Mouse (Mus musculus): Measurements from ENCODE around the gene Birc5. TPM values are rescaled to one million over a fixed set of nuclear protein-coding genes. Genes with fewer than 3 reads are reported as not detected.

Gene Birc5
- polyA plus RNA-seq (2015; fragmentation: Nextera tagmentation; extraction: Ambion mirVana), result 259 and 306 TPM in 2 replicates

DNA sequence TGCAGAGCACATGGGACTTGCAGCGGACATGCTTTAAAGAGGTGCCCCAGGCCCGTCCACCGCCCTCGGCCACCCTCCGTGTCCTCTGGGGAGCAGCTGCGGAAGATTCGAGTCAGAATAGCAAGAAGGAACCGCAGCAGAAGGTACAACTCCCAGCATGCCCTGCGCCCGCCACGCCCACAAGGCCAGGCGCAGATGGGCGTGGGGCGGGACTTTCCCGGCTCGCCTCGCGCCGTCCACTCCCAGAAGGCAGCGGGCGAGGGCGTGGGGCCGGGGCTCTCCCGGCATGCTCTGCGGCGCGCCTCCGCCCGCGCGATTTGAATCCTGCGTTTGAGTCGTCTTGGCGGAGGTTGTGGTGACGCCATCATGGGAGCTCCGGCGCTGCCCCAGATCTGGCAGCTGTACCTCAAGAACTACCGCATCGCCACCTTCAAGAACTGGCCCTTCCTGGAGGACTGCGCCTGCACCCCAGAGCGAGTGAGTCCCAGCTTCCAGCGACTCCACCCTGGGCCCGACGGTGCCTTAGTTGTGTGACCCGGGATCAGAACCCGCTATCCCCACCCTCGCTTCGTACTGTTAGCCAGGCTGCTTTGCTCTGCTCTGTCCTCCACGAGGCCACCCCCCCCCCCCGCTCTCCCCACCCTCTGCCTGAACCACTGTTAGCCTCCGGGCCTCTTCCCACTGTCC, at the start of gene Birc5:
Gene Birc5, plus strand, starts transcription at position 267 of the 687 bp plus-strand sequence.
- WGBS, result under 1% methylated on average over 46 of the region's 51 CpGs
- H3K36me3 ChIP-seq (ENCODE audit: control insufficient read depth, insufficient read depth, low read length), result peaks cover 10% of the 10 kb centered on the region
- no peaks in the 10 kb centered on the region for H3K27me3 ChIP-seq (replicated peaks; ENCODE audit: control insufficient read depth, insufficient read depth, low read length)
- H3K9me3 ChIP-seq (ENCODE audit: control insufficient read depth, low read length), result no peaks in the 10 kb centered on the region
- peaks cover 25% of the 10 kb centered on the region for H3K4me1 ChIP-seq (ENCODE audit: control insufficient read depth, insufficient read depth, low read length)
- peak within 1 kb of the TSS; percentile 99 for H3K27ac ChIP-seq (ENCODE audit: low read length)
- peak within 1 kb of the TSS; percentile 92 for H3K4me2 ChIP-seq (ENCODE audit: low read depth, low read length)
- peak within 1 kb of the TSS; percentile 76 for H3K4me3 ChIP-seq (ENCODE audit: low read length)
- peak; percentile 87 for ATAC-seq
- peak within 1 kb of the TSS; percentile 95 for H3K9ac ChIP-seq (ENCODE audit: low read depth, low read length)

DNA sequence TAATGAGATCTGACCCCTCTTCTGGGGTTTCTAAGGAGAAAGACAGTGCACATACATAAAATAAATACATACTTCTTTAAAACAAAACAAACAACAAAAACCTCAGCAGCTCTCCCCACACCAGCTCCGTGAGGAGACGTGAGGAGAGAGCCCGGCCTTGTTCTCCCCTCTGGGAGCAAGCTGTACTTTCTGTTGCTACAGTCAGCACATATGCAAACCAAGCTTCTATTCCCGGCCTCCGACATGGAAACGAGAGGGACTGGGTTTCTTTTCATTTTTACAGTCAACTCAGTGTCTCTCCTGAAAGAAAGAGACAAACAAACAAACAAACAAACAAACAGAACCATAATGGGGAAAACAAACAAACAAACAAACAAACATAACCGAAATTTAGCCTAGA, 49.0 kb upstream of the Birc5 start:
- Histone ChIP-seq H3K9me3 (ENCODE audit: control insufficient read depth, low read length) (no peaks in the 10 kb centered on the region), H3K27me3 (replicated peaks; ENCODE audit: control insufficient read depth, insufficient read depth, low read length) (no peaks in the 10 kb centered on the region), H3K27ac (ENCODE audit: low read length) (no peak overlapping the region), H3K4me2 (ENCODE audit: low read depth, low read length) (no peak overlapping the region), H3K4me1 (ENCODE audit: control insufficient read depth, insufficient read depth, low read length) (peaks cover 15% of the 10 kb centered on the region), H3K36me3 (ENCODE audit: control insufficient read depth, insufficient read depth, low read length) (no peaks in the 10 kb centered on the region), H3K4me3 (ENCODE audit: low read length) (no peak overlapping the region), H3K9ac (ENCODE audit: low read depth, low read length) (no peak overlapping the region)
- WGBS, result 77% methylated on average over 7 of the region's 7 CpGs
- ATAC-seq, result no peak

- H3K27ac ChIP-seq (ENCODE audit: low read length), result no peak overlapping the region
- H3K36me3 ChIP-seq (ENCODE audit: control insufficient read depth, insufficient read depth, low read length), result no peaks in the 10 kb centered on the region
- H3K9ac ChIP-seq (ENCODE audit: low read depth, low read length), result no peak overlapping the region
- H3K9me3 ChIP-seq (ENCODE audit: control insufficient read depth, low read length), result no peaks in the 10 kb centered on the region
- WGBS, result 72% methylated on average over 7 of the region's 7 CpGs
- H3K27me3 ChIP-seq (replicated peaks; ENCODE audit: control insufficient read depth, insufficient read depth, low read length), result no peaks in the 10 kb centered on the region
- no peak overlapping the region for H3K4me3 ChIP-seq (ENCODE audit: low read length)
- peaks cover 15% of the 10 kb centered on the region for H3K4me1 ChIP-seq (ENCODE audit: control insufficient read depth, insufficient read depth, low read length)
- no peak overlapping the region for H3K4me2 ChIP-seq (ENCODE audit: low read depth, low read length)
- no peak for ATAC-seq
Measured at GRCm38 (mm10) chr11:117801650-117802049, 47.4 kb upstream of the Birc5 start.

GRCm38 (mm10) chr11:117803166-117803688, 45.8 kb upstream of the Birc5 start:
- no peak overlapping the region for H3K4me2 ChIP-seq (ENCODE audit: low read depth, low read length)
- peaks cover 9% of the 10 kb centered on the region for H3K4me1 ChIP-seq (ENCODE audit: control insufficient read depth, insufficient read depth, low read length)
- H3K9ac ChIP-seq (ENCODE audit: low read depth, low read length), result no peak overlapping the region
- ATAC-seq, result 0 out of 2 replicates have a peak, but pooled peaks have one; percentile 5
- H3K27ac ChIP-seq (ENCODE audit: low read length), result 0 out of 2 replicates have a peak overlapping the region, but pooled peaks have one; percentile 23
- H3K36me3 ChIP-seq (ENCODE audit: control insufficient read depth, insufficient read depth, low read length), result no peaks in the 10 kb centered on the region
- WGBS, result 78% methylated on average over 3 of the region's 3 CpGs
- H3K4me3 ChIP-seq (ENCODE audit: low read length), result no peak overlapping the region
- H3K9me3 ChIP-seq (ENCODE audit: control insufficient read depth, low read length), result no peaks in the 10 kb centered on the region
- no peaks in the 10 kb centered on the region for H3K27me3 ChIP-seq (replicated peaks; ENCODE audit: control insufficient read depth, insufficient read depth, low read length)

- no peak for ATAC-seq
- H3K36me3 ChIP-seq (ENCODE audit: control insufficient read depth, insufficient read depth, low read length), result no peaks in the 10 kb centered on the region
- 95% methylated on average over 6 of the region's 6 CpGs for WGBS
Measured at GRCm38 (mm10) chr11:117806781-117807180, 42.3 kb upstream of the Birc5 start.

DNA sequence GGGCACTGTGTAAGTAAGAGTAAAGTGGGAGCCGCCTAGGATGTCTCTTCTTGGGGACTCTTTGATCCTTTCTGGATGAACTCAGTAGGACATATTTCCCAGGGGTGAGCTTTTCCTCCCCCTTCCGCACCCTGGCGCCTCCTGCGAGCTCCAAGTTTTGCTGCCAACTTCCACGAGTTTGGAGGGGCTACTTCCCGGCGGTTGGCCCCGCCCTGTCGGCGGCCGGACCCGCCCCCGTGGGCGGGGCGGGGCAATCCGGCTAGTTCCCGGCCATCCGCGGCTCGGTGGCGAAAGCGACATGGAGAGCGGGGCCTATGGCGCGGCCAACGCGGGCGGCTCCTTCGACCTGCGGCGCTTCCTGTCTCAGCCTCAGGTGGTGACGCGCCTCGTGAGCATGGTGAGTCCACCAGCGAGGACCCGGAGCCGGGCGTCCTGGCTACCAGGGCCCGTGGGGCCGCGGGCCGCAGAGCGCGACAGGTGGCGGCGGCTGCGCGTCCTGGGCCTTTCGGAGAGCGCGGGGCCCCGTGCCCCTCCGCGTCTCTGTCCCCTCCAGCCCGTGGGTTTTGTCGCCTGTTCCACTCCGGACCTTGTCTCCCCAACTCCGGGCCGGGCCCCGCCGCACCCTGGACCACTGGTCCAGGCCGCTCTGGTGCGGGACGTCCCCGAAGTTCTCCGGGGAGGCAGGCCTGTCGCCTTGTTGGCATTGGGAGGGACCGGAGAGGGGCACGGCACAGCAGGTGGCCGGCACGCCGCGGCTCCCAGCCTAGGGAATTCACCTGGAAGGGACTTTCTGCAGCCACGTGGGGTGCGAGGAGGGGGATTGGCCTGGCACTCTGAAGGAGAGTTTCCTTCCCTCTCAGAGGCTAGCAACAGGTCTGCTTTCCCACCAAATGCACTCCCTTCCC, 39.4 kb upstream of the Birc5 start, which contains the start of the genes Gm20708 and Syngr2:
Gene Gm20708, plus strand, starts transcription at position 262 of the 905 bp plus-strand sequence.
Gene Syngr2, plus strand, starts transcription at position 262 of the 905 bp plus-strand sequence.
- Histone ChIP-seq H3K4me1 (ENCODE audit: control insufficient read depth, insufficient read depth, low read length) (peaks cover 15% of the 10 kb centered on the region), H3K27me3 (replicated peaks; ENCODE audit: control insufficient read depth, insufficient read depth, low read length) (no peaks in the 10 kb centered on the region), H3K4me3 (ENCODE audit: low read length) (peak within 1 kb of the TSS; percentile 88), H3K9me3 (ENCODE audit: control insufficient read depth, low read length) (no peaks in the 10 kb centered on the region), H3K27ac (ENCODE audit: low read length) (peak within 1 kb of the TSS; percentile 90), H3K9ac (ENCODE audit: low read depth, low read length) (peak within 1 kb of the TSS; percentile 92), H3K4me2 (ENCODE audit: low read depth, low read length) (peak within 1 kb of the TSS; percentile 90), H3K36me3 (ENCODE audit: control insufficient read depth, insufficient read depth, low read length) (peaks cover 8% of the 10 kb centered on the region; the same call in 1 of the 2 replicates)
- under 1% methylated on average over 75 of the region's 75 CpGs for WGBS
- ATAC-seq, result peak; percentile 80

More at GRCm38 (mm10) chr11:117806781-117807180, 42.3 kb upstream of the Birc5 start:
- Histone ChIP-seq H3K9me3 (ENCODE audit: control insufficient read depth, low read length) (no peaks in the 10 kb centered on the region), H3K4me2 (ENCODE audit: low read depth, low read length) (no peak overlapping the region), H3K4me3 (ENCODE audit: low read length) (no peak overlapping the region), H3K27ac (ENCODE audit: low read length) (no peak overlapping the region), H3K4me1 (ENCODE audit: control insufficient read depth, insufficient read depth, low read length) (peaks cover 16% of the 10 kb centered on the region), H3K9ac (ENCODE audit: low read depth, low read length) (no peak overlapping the region), H3K27me3 (replicated peaks; ENCODE audit: control insufficient read depth, insufficient read depth, low read length) (no peaks in the 10 kb centered on the region)

DNA sequence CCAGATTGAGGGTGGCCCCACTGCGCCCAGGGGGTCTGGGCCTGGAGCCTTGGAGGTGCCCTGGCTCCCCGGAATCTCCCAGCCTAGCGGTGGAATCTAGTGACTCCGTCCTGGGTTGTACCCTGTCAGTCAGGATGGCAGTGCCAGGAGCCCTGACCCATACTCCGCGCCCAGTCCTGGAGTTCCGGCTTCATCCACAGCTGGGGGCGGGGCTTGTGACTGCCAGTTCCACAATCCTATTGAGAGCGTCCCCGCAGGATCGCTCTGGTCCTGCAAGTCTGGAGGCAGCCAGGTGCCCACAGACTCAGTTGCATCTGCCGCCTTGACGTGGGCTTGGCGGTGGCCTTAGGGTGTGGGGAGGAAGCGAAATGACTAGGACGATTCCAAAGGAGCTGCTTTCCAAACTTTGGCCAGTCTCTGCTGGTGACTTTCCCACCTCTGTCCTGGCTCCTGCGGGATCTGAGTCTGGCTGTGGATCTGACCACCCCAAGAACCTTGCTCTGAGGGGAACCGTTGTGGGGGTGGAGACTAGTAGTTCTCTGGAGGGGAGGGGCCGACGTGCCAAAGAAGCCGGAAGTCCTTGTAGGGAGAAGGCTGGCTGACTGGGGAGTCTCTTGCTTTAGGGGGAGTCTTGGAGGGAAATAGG, 38.5 kb upstream of the Birc5 start:
- H3K27ac ChIP-seq (ENCODE audit: low read length), result peak overlapping the region; percentile 90
- H3K4me1 ChIP-seq (ENCODE audit: control insufficient read depth, insufficient read depth, low read length), result peaks cover 15% of the 10 kb centered on the region
- no peaks in the 10 kb centered on the region for H3K27me3 ChIP-seq (replicated peaks; ENCODE audit: control insufficient read depth, insufficient read depth, low read length)
- peak; percentile 89 for ATAC-seq
- H3K36me3 ChIP-seq (ENCODE audit: control insufficient read depth, insufficient read depth, low read length), result peaks cover 8% of the 10 kb centered on the region; the same call in 1 of the 2 replicates
- no peaks in the 10 kb centered on the region for H3K9me3 ChIP-seq (ENCODE audit: control insufficient read depth, low read length)
- H3K4me3 ChIP-seq (ENCODE audit: low read length), result peak overlapping the region; percentile 88
- 1% methylated on average over 21 of the region's 21 CpGs for WGBS
- peak overlapping the region; percentile 92 for H3K9ac ChIP-seq (ENCODE audit: low read depth, low read length)
- H3K4me2 ChIP-seq (ENCODE audit: low read depth, low read length), result peak overlapping the region; percentile 90

- no peak overlapping the region for H3K27ac ChIP-seq (ENCODE audit: low read length)
- no peak for ATAC-seq
- H3K36me3 ChIP-seq (ENCODE audit: control insufficient read depth, insufficient read depth, low read length), result peaks cover 18% of the 10 kb centered on the region
- H3K4me1 ChIP-seq (ENCODE audit: control insufficient read depth, insufficient read depth, low read length), result peaks cover 24% of the 10 kb centered on the region
- no peak overlapping the region for H3K9ac ChIP-seq (ENCODE audit: low read depth, low read length)
- no peaks in the 10 kb centered on the region for H3K27me3 ChIP-seq (replicated peaks; ENCODE audit: control insufficient read depth, insufficient read depth, low read length)
- H3K4me2 ChIP-seq (ENCODE audit: low read depth, low read length), result no peak overlapping the region
- no peaks in the 10 kb centered on the region for H3K9me3 ChIP-seq (ENCODE audit: control insufficient read depth, low read length)
- 60% methylated on average over 5 of the region's 5 CpGs for WGBS
- H3K4me3 ChIP-seq (ENCODE audit: low read length), result no peak overlapping the region
Measured at GRCm38 (mm10) chr11:117813867-117814266, 35.2 kb upstream of the Birc5 start.

All from intestine, embryonic 16.5 days (tissue).